Mouse (Mus musculus) kidney, adult 18-20 months (tissue): Measurements from ENCODE around the gene Gm10198.

Source experiments
- DNase-seq: peaks from one replicate; pipeline ENCODE4 v3.0.0; 2021

The Gm10198 gene

GRCm38 (mm10) chr13:111592485-111592884 is at the start of gene Gm10198:
TSS of gene Gm10198 (plus strand) at chr13:111592785.
- DNase-seq: no peak

- no peak for DNase-seq
Measured at GRCm38 (mm10) chr13:111545286-111545685, 47.3 kb upstream of the Gm10198 start.

GRCm38 (mm10) chr13:111552769-111553168 is 39.8 kb upstream of the Gm10198 start:
- no peak for DNase-seq

GRCm38 (mm10) chr13:111553182-111553581 is 39.4 kb upstream of the Gm10198 start:
- DNase-seq: no peak

GRCm38 (mm10) chr13:111553941-111554340 is 38.6 kb upstream of the Gm10198 start:
- no peak for DNase-seq

- DNase-seq: no peak
Measured at GRCm38 (mm10) chr13:111555333-111555732, 37.3 kb upstream of the Gm10198 start.

- DNase-seq: no peak
Measured at GRCm38 (mm10) chr13:111556375-111556774, 36.2 kb upstream of the Gm10198 start.

- no peak for DNase-seq
Measured at GRCm38 (mm10) chr13:111560152-111560551, 32.4 kb upstream of the Gm10198 start.

- DNase-seq: no peak
Measured at GRCm38 (mm10) chr13:111562595-111562994, 30.0 kb upstream of the Gm10198 start.

- DNase-seq: no peak
Measured at GRCm38 (mm10) chr13:111574196-111574595, 18.4 kb upstream of the Gm10198 start.

- no peak for DNase-seq
Measured at GRCm38 (mm10) chr13:111577177-111577576, 15.4 kb upstream of the Gm10198 start.

GRCm38 (mm10) chr13:111580054-111580453 is 12.5 kb upstream of the Gm10198 start:
- DNase-seq: no peak

- no peak for DNase-seq
Measured at GRCm38 (mm10) chr13:111598111-111598510, 5.5 kb downstream of the Gm10198 start.

GRCm38 (mm10) chr13:111601383-111601782 is 8.8 kb downstream of the Gm10198 start:
- no peak for DNase-seq

- DNase-seq: no peak
Measured at GRCm38 (mm10) chr13:111604826-111605225, 12.2 kb downstream of the Gm10198 start.

GRCm38 (mm10) chr13:111616168-111617125 is 23.9 kb downstream of the Gm10198 start:
- DNase-seq: no peak

- no peak for DNase-seq
Measured at GRCm38 (mm10) chr13:111620433-111620832, 27.8 kb downstream of the Gm10198 start.

GRCm38 (mm10) chr13:111622425-111622824 is 29.8 kb downstream of the Gm10198 start:
- no peak for DNase-seq

GRCm38 (mm10) chr13:111623112-111623511 is 30.5 kb downstream of the Gm10198 start:
- no peak for DNase-seq

- no peak for DNase-seq
Measured at GRCm38 (mm10) chr13:111624115-111624514, 31.5 kb downstream of the Gm10198 start.

GRCm38 (mm10) chr13:111634163-111635160 is 41.9 kb downstream of the Gm10198 start:
- no peak for DNase-seq

GRCm38 (mm10) chr13:111640319-111640718 is 47.7 kb downstream of the Gm10198 start:
- no peak for DNase-seq
